Comparison of ENCODE assay signal across 18 mouse cellular contexts in genomic region chr6:35853993-35854392, GRCm38 (mm10).
"Had no signal": no experiment of that assay in that cellular context is flagged by ENCODE, and none has a peak within 500 bp of the region (broad histone marks: within the 10 kb centered on the region; RNA-seq: fewer than 3 reads in every experiment).

No protein-coding gene starts in this region.

- H3K4me2 ChIP-seq: liver, embryonic 12.5 days; lung, embryonic 14.5 days; midbrain, embryonic 12.5 days; neural tube, embryonic 12.5 days had no signal

- H3K9ac ChIP-seq: liver, embryonic 12.5 days; liver, embryonic 14.5 days; lung, embryonic 14.5 days; midbrain, embryonic 12.5 days; neural tube, embryonic 12.5 days had no signal

- H3K27ac ChIP-seq: liver, embryonic 12.5 days; liver, embryonic 14.5 days; midbrain, embryonic 10.5 days; midbrain, embryonic 12.5 days; neural tube, embryonic 12.5 days had no signal

- H3K4me1 ChIP-seq: liver, embryonic 12.5 days; midbrain, embryonic 10.5 days; midbrain, embryonic 12.5 days; neural tube, embryonic 12.5 days had no signal

- H3K27me3 ChIP-seq: liver, embryonic 12.5 days; midbrain, embryonic 12.5 days; neural tube, embryonic 12.5 days had no signal

- H3K36me3 ChIP-seq: liver, embryonic 12.5 days; midbrain, embryonic 10.5 days; midbrain, embryonic 12.5 days; neural tube, embryonic 12.5 days had no signal

- ATAC-seq: liver, embryonic 12.5 days; midbrain, embryonic 16.5 days had no signal

- DNase-seq: lung, adult 18-20 months; lung, embryonic 14.5 days; lung, postnatal 10 days; lung, postnatal 4 days; right cerebral cortex, adult 18-20 months; right cerebral cortex, postnatal 25 days; right cerebral cortex, postnatal 4 days; spleen, adult 18-20 months; thymus, adult 18-20 months; thymus, postnatal 14 days; thymus, postnatal 36 days had no signal

- H3K9me3 ChIP-seq: liver, embryonic 12.5 days; midbrain, embryonic 10.5 days; midbrain, embryonic 12.5 days; neural tube, embryonic 12.5 days had no signal

- H3K4me3 ChIP-seq: liver, embryonic 12.5 days; midbrain, embryonic 10.5 days; midbrain, embryonic 12.5 days; myocyte; neural tube, embryonic 12.5 days had no signal
